ENCODE assay signal across 21 mouse cellular contexts in genomic region chr8:119156454-119156921, GRCm38 (mm10).
DNase-seq lines count a peak whose midpoint lies in the region; ATAC-seq lines count a peak whose summit lies in the region.
"Had no signal": no experiment of that assay in that cellular context is flagged by ENCODE, and none has a peak within 500 bp of the region (broad histone marks: within the 10 kb centered on the region; RNA-seq: fewer than 3 reads in every experiment).

No protein-coding gene starts in this region.

- no peaks in the 10 kb centered on the region for H3K36me3 ChIP-seq in forebrain, embryonic 14.5 days (ENCODE audit: control insufficient read depth, insufficient read depth, low read length)
- no peaks in the 10 kb centered on the region for H3K36me3 ChIP-seq in forebrain, embryonic 11.5 days (ENCODE audit: control insufficient read depth, insufficient read depth, low read length)
- no peaks in the 10 kb centered on the region for H3K36me3 ChIP-seq in midbrain, embryonic 14.5 days (ENCODE audit: control insufficient read depth, insufficient read depth, low read length)
- no peaks in the 10 kb centered on the region for H3K36me3 ChIP-seq in midbrain, embryonic 10.5 days
- H3K36me3 ChIP-seq: hindbrain, embryonic 12.5 days; intestine, embryonic 15.5 days; liver, embryonic 15.5 days had no signal

- no peak overlapping the region for H3K9ac ChIP-seq in forebrain, embryonic 14.5 days (ENCODE audit: low read length)
- no peak overlapping the region for H3K9ac ChIP-seq in forebrain, embryonic 11.5 days (ENCODE audit: low read length)
- no peak overlapping the region for H3K9ac ChIP-seq in midbrain, embryonic 14.5 days (replicated peaks; ENCODE audit: low read length)
- H3K9ac ChIP-seq: hindbrain, embryonic 12.5 days; intestine, embryonic 15.5 days; liver, embryonic 15.5 days had no signal

- no peak for ATAC-seq in forebrain, embryonic 14.5 days
- no peak for ATAC-seq in forebrain, embryonic 11.5 days (replicated peaks; ENCODE audit: low FRiP score)
- ATAC-seq in midbrain, embryonic 14.5 days (ENCODE audit: low FRiP score, low TSS enrichment) = no peak
- ATAC-seq: CD4-positive, CD25-positive, alpha-beta regulatory T cell, adult 4 months; forebrain, embryonic 16.5 days; intestine, embryonic 15.5 days had no signal

- H3K4me3 ChIP-seq in forebrain, embryonic 14.5 days (ENCODE audit: low read depth, low read length) = no peak overlapping the region
- H3K4me3 ChIP-seq in forebrain, embryonic 11.5 days (ENCODE audit: low read depth, low read length) = no peak overlapping the region
- H3K4me3 ChIP-seq in midbrain, embryonic 14.5 days (replicated peaks; ENCODE audit: low read depth, low read length) = no peak overlapping the region
- no peak overlapping the region for H3K4me3 ChIP-seq in midbrain, embryonic 10.5 days
- H3K4me3 ChIP-seq: hindbrain, embryonic 12.5 days; intestine, embryonic 15.5 days; liver, embryonic 15.5 days had no signal

- H3K9me3 ChIP-seq in forebrain, embryonic 14.5 days (replicated peaks; ENCODE audit: control insufficient read depth, low read length) = no peaks in the 10 kb centered on the region
- H3K9me3 ChIP-seq in forebrain, embryonic 11.5 days (ENCODE audit: control insufficient read depth, low read length) = no peaks in the 10 kb centered on the region
- no peaks in the 10 kb centered on the region for H3K9me3 ChIP-seq in midbrain, embryonic 14.5 days (ENCODE audit: control insufficient read depth, low read length)
- no peaks in the 10 kb centered on the region for H3K9me3 ChIP-seq in midbrain, embryonic 10.5 days (replicated peaks)
- H3K9me3 ChIP-seq: hindbrain, embryonic 12.5 days; intestine, embryonic 15.5 days; liver, embryonic 15.5 days had no signal

- H3K27me3 ChIP-seq in forebrain, embryonic 14.5 days (replicated peaks; ENCODE audit: control insufficient read depth, insufficient read depth, low read length) = no peaks in the 10 kb centered on the region
- no peaks in the 10 kb centered on the region for H3K27me3 ChIP-seq in forebrain, embryonic 11.5 days (ENCODE audit: control insufficient read depth, insufficient read depth, low read length)
- no peaks in the 10 kb centered on the region for H3K27me3 ChIP-seq in midbrain, embryonic 14.5 days (ENCODE audit: control insufficient read depth, insufficient read depth, low read length)
- no peaks in the 10 kb centered on the region for H3K27me3 ChIP-seq in midbrain, embryonic 10.5 days (ENCODE audit: low read depth, poor library complexity, severe bottlenecking)
- H3K27me3 ChIP-seq: hindbrain, embryonic 12.5 days; intestine, embryonic 15.5 days; liver, embryonic 15.5 days had no signal

- H3K27ac ChIP-seq in forebrain, embryonic 14.5 days (ENCODE audit: low read depth, low read length) = no peak overlapping the region
- no peak overlapping the region for H3K27ac ChIP-seq in forebrain, embryonic 11.5 days (ENCODE audit: low read depth, low read length)
- H3K27ac ChIP-seq in midbrain, embryonic 14.5 days (replicated peaks; ENCODE audit: low read depth, low read length) = no peak overlapping the region
- no peak overlapping the region for H3K27ac ChIP-seq in midbrain, embryonic 10.5 days (replicated peaks)
- H3K27ac ChIP-seq: hindbrain, embryonic 12.5 days; intestine, embryonic 15.5 days; liver, embryonic 15.5 days; macrophage; stomach, postnatal 0 days had no signal

- peak; percentile 48 for DNase-seq in forebrain, embryonic 14.5 days (ENCODE audit: low spot score)
- DNase-seq in forebrain, embryonic 11.5 days (ENCODE audit: low spot score) = no peak
- DNase-seq in midbrain, embryonic 14.5 days = peak; percentile 47
- no peak for DNase-seq in midbrain, embryonic 10.5 days (ENCODE audit: low spot score)
- peak; percentile 35 for DNase-seq in layer of hippocampus, adult 9-10 months (ENCODE audit: low spot score)
- DNase-seq in adrenal gland, adult (ENCODE audit: inconsistent age in 2 of 2, low spot score in 1 of 2) = no peak
- no peak for DNase-seq in kidney, adult 9 months
- DNase-seq: adrenal gland, postnatal 25 days; cerebellum, adult 11 months; cerebellum, postnatal 36 days; kidney, adult 8-10 months; kidney, postnatal 25 days; liver; thymus, adult 2 months had no signal

- no peak overlapping the region for H3K4me2 ChIP-seq in forebrain, embryonic 14.5 days (ENCODE audit: low read length)
- H3K4me2 ChIP-seq in forebrain, embryonic 11.5 days (ENCODE audit: low read depth, low read length, severe bottlenecking) = no peak overlapping the region
- no peak overlapping the region for H3K4me2 ChIP-seq in midbrain, embryonic 14.5 days (ENCODE audit: low read length)
- H3K4me2 ChIP-seq: hindbrain, embryonic 12.5 days; intestine, embryonic 15.5 days; liver, embryonic 15.5 days had no signal

- WGBS in forebrain, embryonic 14.5 days = 52% methylated on average over 6 of the region's 6 CpGs
- 72% methylated on average over 6 of the region's 6 CpGs for WGBS in forebrain, embryonic 11.5 days
- WGBS in midbrain, embryonic 14.5 days = 39% methylated on average over 6 of the region's 6 CpGs
- WGBS in midbrain, embryonic 10.5 days = 55% methylated on average over 6 of the region's 6 CpGs

- peaks cover 3% of the 10 kb centered on the region; the same call in 1 of the 2 replicates for H3K4me1 ChIP-seq in forebrain, embryonic 14.5 days (ENCODE audit: control insufficient read depth, insufficient read depth, low read length)
- no peaks in the 10 kb centered on the region for H3K4me1 ChIP-seq in forebrain, embryonic 11.5 days (replicated peaks; ENCODE audit: control insufficient read depth, insufficient read depth, low read length)
- peaks cover 13% of the 10 kb centered on the region; the same call in 1 of the 2 replicates for H3K4me1 ChIP-seq in midbrain, embryonic 14.5 days (ENCODE audit: control insufficient read depth, insufficient read depth, low read length)
- peaks cover 14% of the 10 kb centered on the region; the same call in 1 of the 2 replicates for H3K4me1 ChIP-seq in midbrain, embryonic 10.5 days
- H3K4me1 ChIP-seq: intestine, embryonic 15.5 days; liver, embryonic 15.5 days had no signal

Comparison
In these comparisons a context has a peak if more than half of its experiments do, and no peak if none do; other contexts are left out.
1. DNase-seq: peak in forebrain, embryonic 14.5 days (single experiment), midbrain, embryonic 14.5 days (single experiment) and layer of hippocampus, adult 9-10 months (single experiment); none in forebrain, embryonic 11.5 days (single experiment), midbrain, embryonic 10.5 days (single experiment), adrenal gland, adult (0 of 2) and kidney, adult 9 months (single experiment).